Mouse (Mus musculus): ENCODE results near the gene Per3.
"Not testable (repeated sequence)": the region's sequence is repeated elsewhere in the genome, so short reads cannot be mapped to it uniquely, and the experiment has no call there.

Per3 gene

DNA sequence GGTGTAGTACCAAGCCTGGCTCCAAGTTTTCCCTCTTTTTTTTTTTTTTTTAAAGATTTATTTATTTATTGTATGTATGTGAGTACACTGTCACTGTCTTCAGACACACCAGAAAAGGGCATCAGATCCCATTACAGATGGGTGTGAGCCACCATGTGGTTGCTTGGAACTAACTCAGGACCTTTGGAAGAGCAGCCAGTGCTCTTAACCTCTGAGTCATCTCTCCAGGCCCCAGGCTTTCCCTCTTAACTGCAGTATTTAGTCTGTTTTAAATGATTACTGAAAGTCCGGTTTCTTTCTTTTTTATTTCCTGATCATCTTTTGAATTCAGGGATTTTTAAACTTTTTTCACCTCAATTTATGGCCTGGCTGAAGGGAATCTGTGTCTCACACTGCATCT lies 27.1 kb downstream of the Per3 start:
- not testable (repeated sequence) for DNase-seq

DNA sequence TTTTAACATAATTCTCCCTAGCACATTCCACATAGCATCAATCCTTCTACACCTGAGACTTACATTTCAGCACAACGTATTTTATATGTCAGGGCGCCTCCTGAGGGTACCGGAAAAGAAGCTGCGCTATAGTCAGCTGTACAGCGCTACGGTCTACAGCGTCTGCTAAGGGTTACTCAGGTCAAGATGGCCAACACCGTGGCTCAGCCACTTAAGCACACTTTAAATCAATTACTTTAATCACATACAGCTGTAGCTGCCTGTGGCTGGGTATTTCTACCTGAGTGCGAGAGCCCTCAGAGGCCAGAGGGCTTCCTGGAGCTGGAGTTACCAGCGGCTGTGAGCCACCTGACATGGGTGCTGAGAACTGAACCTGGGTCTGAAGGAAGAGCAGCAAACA lies 28.5 kb downstream of the Per3 start:
- DNase-seq, result no peak

DNA sequence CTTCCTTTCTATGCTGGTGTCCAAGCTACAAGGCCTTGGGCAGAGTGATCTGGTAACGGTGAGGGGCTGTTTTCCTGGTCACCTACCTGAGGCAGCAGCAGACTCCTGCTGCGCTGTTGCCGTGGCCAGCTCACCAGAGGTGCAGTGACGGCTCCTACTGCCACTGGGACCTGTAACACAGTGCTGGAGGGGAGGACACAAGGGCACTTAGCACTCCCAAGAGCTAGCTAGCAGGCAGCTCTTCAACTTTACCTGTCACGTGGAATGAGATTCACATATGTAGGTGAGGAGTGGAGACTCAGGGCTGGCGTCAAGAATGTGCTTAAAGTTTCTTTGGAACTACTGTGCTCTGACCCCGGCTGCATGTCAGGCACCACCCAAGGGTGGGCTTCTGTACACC lies 34.1 kb downstream of the Per3 start:
- no peak for DNase-seq

DNA sequence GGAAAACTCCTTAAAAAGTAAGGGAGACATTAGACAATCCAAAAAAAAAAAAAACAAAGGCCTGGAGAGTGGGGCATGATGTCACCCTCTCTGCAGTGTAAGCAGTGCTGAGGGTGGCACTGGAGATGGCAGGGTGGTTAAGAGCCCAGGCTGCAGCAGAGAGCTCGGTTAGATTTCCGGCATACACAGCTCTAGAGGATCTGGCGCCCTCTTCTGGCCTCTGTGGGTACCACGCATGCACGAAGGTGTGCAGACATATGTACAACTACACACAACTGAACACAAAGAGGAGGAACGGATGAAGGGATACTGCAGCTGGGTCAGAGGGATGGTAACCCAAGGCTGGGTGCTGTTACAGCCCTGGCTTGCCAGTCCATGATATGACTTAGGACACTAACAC lies 37.5 kb downstream of the Per3 start:
- peak; percentile 17 to 30 for DNase-seq

DNA sequence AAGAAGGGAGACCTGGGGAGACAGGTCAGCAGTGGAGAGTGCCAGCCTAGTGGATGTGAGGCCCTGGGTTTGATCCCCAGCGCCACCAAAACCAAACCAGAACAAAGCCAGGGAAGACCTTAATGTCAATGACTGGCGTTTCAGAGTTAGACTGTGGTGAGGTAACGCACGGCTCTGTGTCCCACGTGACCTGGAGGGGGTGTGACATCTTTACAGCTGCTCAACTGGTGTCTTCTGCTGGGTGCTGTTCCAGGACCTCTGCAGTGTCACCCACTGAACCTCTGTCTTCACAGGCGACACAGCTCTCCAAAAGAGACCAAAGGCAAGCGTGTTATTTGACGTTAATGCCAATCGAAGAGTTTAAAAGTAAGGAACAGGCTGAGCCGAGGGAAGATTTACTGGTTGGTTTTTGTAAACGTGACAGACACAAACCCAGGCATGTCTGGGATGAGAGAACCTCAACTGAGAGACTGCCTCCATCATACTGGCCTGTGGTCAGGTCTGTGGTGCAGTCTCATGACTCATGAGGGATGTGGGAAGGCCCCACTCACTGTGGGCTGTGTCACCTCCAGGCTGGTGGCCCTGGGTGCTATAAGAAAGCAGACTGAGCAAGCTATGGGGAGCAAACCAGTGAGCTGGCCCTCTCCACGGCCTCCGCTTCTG lies 38.7 kb downstream of the Per3 start:
- DNase-seq, result no peak

DNA sequence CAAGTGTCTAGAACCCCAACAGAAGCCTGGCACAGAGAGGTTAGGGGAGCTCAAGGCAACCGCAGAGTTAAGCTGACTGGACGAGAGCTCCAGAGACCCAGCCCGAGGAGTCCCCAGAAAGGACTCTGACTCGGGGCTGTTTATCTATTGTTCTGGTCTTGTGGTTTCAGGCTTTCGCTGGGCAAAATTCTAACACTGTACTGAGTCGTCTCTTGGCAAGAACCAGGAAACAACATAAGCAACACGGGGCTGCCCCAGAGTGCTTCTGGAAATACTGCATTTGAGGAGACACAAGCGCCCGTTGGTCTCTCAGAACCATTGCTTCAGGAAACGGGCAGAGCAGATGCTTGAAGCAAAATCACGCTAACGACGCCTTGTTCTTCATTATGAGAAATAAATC lies 43.1 kb downstream of the Per3 start:
- DNase-seq, result no peak

DNA sequence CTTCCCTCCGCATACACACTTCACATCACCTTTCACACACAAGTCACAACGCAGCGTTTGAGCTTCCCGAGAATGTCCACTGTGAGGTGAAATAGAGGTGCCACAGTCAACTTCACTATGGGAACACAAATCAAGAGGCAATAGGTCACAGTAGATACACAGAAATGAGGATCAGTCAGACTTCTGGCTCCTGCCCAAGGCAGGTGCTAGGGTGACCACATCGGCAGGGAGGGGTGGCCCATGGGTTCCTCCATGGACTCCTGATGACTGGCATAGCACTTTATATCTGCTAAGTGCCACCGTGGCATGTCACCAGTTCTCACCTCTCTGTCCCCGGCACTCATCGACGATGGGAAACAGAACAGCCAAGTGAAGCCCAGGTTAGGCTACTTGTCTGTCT lies 45.8 kb downstream of the Per3 start:
- no peak for DNase-seq

DNA sequence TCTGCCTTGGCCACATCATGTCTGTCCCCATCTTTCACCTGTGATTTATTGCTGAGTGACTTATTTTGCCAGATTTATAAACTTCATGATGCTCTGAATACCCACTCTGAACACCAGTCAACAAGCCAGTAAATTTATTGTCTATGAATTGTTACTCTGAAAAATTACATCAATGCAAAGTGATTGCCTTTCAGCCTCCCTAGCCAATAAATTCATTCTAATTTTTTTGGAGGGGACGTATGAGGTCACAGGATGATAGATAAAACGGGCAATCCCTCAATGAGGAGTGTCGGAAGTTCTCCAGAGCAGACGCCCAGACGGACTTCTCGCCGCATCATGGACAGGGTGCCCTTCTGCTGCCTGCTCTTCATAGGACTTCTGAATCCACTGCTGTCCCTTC lies 47.7 kb downstream of the Per3 start, which contains the start of gene Uts2:
Uts2 (plus strand) TSS at position 301 of the 400 bp plus-strand sequence.
- DNase-seq, result no peak

DNA sequence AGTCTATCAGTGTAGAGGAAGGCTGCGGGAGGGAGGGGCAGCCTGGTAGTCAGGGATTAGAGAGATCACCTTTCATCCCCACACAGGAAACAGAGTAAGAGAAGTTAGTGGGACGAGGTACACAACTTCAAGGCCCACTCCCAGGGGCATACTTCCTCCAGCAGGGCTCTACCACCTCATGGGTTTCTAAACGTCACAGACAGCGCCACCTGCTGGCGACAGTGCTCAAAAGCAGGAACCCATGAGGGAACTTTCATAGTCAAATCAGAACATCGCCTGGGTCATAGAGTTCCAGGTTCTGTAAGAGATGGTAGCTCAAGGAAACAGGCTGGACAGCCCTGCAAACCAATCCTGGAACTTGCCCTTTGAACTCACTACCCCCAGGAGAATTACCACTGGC lies 54.3 kb downstream of the Per3 start:
- DNase-seq, result no peak

DNA sequence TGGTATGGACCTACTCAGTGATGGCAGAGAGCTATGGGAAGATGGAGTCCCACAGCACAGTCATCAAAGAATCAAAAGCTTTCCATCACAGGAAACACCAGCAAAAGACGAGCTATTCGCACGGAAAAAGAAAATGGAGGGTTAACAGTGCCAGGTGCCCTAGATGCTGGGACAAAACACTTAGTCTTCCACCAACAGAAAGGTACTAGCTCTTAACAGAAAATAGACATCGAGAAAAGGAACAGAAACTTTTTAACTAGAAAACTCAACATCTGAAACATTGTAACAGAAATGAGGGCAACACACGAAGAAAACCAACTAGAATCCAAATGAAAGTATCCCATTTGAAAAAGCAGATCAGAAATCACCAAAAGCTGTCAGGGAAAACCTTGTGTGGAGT lies 64.3 kb downstream of the Per3 start:
- no peak for DNase-seq

DNA sequence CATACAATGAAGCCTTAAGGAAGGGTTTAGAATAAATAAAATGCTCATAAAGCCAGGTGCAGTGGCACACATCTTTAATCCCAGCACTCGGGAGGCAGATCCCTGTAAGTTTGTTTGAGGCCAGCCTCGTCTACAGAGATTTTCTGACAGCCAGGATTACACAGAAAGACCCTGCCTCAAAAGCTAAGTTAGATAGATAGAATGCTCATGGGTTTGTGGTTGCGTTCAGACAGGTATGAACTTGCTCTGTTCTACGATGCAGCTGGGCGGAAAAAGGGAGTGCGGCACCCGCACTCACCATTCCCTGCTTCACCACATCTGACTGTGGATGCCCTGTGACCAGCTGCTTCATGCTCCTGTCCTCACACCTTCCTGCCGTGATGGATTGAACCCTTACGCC lies 65.0 kb downstream of the Per3 start:
- no peak for DNase-seq

DNA sequence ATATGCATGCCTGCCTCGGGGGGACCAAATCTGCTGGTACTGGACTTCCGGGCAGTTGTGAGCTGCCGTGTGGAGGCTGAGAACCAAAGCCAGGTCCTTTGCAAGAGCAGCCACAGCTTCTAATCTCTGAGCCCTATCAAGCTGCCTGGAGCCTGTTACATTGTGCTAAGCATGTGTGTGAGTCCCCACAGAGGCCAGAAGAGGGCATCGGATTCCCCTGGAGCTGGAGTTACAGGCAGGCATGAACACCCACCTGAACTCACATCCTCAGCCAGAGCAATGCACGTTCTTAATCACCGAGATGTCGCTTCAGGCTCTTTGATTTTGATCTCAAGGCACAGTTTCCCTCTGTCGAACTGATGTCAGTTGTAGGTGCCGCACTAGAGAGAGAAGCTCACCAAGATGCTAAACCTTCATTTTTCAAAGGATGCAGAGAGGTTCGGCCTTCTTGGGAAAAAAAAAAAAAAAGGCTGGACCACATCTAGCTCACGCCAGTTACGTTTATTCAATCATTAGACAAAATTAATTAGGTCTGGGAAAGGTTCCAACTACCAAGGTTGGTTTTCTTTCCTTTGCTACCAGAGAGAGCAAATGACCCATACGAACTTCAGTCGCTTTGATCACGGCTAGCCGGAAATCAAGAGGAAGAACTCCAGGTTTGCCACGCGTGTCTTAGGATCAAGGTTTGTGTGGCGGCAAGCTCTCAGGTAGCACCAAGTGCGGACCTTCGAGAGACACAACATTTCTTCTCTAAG lies 66.1 kb downstream of the Per3 start:
- no peak for DNase-seq

DNA sequence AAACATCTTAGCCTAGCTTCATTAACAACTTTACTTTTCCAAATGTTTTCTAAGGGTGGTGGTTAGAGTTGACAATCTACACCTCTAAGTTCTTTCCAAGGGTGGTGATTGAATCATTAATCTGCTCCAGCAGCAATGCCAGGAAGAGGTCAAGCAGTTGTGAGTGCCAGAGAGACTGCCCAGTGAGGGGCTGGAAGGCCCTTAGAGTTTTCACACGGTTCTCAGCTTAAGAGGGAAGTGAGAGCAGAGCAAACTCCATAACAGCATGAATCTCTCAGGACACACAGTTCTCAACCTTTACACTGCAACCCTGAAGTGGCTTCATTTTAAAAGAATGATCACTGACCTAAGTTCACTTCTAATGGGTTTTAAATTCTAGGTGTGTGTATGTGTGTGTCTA lies 69.3 kb downstream of the Per3 start:
- DNase-seq, result no peak

DNA sequence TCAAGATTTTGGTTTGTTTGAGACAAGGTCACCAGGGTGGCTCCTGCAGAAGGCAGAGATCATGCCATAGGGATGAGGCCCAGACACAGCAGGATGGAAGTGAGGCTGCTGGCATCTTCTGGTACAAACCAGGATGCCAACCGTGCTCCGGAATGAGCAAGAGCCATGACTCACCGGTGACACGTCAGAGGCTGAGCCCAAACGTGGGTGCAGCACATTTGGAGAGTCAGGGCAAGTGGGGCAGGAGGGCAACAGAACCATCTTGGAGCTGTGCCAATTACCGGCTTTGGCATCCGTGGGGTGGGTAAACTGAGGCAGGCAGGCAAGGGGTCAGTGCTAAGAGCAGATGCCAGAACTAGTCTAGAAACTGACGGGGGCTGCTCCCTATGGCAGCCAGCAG lies 71.2 kb downstream of the Per3 start:
- DNase-seq, result no peak

DNA sequence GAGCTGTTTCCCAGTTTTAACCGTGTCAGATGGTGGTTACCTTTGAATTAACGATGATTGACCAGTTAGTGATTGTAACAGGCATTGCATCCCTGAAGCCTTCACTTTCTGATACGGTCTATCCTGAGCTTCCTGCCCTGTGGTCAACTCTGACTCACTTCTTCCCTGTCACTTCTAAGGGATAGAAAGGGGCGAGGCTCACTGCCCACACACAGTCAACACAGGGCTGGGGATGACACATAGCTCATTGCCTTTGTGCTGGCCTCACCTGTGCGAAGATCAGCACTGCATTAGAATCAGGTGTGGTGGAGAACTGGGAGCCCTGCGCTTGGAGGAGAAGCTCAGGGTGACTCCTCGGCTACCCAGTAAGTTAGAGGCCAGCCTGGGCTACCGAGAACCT lies 75.5 kb downstream of the Per3 start:
- DNase-seq, result no peak

DNA sequence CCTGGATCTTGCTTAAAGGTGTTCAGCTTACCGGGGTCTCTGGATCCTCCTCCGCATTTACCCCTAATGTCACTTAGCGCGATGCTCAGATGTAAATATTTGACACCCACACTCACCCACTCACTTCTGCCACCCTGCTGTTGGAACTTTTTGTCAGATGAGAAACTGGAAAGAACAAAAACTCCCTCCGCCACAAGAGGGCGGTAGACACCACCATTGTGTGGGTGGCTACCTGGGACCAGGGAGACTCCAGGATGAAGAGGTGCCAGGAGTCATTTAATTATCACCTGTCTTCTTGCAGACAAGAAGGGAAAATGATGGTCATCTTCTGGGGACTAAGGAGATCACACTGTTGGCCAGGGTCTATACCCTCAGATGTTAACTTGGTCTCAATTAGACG lies 77.9 kb downstream of the Per3 start:
- DNase-seq, result peak; percentile 64 to 68

DNA sequence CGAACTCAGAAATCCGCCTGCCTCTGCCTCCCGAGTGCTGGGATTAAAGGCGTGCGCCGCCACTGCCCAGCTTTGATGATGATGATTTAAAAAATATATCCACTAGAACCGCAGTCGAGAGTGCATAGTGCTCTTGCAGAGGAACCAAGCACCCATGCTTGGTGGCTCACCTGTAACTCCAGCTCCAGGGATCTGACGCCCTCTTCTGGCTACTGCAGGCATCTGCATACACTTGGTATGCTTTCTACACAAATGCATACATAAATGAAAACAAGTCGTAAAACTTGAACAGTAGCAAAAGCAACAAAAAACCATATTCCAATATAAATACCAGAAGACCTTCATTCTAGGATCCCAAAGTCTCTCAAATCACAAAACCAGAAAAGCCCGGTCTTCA lies 78.9 kb downstream of the Per3 start:
- DNase-seq, result no peak

DNA sequence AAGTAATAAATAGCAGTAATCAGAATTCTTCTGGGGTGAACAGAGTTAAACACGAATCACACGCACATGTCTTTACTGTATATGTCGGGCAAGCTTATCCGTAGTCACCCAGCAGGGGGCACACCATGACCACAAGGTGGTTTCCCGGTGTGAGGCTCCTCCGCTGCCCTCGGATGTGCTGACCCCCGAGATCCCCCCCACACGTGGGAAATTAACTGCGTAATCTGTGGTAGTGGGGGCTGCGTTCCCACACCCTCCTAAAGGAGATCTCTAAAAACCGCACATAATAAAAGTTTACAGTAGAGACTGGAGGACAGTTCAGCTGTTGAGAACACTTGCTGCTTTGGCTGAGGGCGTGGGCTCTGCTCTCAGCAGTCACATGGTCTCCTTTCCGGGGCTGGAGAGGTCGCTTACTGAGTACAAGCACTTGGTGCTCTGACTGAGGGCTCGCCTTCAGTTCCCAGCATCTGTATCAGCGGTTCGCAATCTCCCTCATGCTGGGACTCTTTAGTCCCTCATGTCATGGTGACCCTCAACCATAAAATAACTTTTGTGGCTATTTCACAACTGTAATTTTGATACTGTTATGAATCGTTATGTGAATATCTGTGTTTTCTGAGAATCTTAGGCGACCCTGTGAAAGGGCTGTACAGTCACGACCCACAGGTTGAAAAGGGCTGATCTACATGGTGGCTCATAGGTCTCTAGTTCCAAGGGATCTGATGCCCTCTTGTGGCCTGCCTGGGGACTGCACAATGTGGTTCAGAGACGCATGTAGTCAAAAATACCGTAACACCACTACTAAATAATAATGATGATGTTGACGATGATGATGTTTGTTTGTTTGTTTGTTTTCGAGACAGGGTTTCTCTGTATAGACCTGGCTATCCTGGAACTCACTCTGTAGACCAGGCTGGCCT lies 79.6 kb downstream of the Per3 start:
- peak; percentile 84 to 89 for DNase-seq

DNA sequence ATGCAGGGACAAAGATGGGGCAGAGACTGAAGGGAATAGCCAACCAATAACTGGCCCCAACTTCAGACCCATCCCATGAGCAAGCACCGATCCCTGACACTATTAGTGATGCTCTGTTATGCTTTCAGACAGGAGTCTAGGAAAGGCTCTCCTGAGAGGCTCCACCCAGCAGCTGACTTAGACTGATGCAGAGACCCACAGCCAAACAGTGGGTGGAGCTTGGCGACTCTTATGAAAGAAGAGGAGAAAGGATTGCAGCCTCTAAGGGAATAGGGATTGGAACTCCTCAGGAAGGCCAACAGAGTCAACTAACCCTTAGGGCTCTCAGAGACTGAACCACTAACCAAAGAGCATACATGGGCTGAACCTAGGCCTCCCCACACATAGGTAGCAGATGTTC lies 80.8 kb downstream of the Per3 start:
- DNase-seq, result no peak

DNA sequence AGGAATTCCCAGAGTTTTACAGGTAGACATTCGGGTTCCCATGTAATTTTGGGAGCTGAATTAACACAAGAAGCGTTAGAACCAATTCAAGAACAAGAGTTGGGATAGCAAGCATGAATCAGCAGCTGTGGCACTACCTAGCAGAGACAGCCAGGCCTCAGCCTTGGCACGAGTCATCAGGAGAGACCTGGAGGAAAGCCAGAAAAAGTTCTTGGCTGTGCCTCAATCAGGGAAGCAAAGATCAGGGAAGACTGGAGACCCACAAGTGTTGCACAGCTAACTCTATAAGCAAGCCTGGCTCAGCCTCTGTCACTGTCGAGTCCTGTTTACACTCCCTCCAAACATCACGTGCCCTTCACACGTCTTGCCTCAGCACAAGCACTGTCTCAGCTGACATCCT lies 82.2 kb downstream of the Per3 start:
- no peak for DNase-seq

DNA sequence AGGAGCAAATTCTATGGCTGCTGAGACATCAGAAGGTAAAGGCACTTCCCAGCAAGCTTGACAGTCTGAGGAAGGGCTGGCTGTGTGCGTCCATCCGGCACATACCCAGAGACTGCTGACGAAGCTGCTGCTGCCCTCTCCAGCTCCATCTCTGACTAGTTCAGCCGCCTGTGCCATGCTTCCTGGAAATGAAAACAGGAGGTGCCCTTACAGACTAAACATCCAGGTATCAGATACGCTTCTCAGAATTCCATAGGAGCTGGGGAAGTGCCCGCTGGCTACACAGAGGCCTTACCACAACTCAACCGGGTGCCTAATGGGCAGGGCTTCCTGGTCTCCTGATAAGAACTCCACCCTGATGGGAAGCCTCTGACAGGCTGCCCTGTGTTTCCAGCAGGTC lies 85.9 kb downstream of the Per3 start:
- no peak for DNase-seq

DNA sequence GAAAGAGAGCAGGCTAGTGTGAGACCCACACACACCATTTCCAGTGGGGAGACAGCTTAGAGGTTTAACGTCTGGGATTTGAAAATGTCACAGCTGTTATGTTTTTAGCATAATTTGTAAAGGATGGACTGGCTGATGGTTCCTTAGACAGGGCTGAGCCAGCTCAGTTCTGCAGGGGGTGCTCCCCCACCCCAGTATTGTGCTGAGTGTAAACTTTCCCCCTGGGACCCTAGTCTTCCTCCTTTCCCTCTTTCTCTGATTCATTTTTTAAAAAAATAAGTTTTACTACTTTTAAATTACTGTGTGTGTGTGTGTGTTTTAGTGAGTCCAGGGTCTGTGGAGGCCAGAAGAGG lies 87.4 kb downstream of the Per3 start:
- DNase-seq, result no peak

DNA sequence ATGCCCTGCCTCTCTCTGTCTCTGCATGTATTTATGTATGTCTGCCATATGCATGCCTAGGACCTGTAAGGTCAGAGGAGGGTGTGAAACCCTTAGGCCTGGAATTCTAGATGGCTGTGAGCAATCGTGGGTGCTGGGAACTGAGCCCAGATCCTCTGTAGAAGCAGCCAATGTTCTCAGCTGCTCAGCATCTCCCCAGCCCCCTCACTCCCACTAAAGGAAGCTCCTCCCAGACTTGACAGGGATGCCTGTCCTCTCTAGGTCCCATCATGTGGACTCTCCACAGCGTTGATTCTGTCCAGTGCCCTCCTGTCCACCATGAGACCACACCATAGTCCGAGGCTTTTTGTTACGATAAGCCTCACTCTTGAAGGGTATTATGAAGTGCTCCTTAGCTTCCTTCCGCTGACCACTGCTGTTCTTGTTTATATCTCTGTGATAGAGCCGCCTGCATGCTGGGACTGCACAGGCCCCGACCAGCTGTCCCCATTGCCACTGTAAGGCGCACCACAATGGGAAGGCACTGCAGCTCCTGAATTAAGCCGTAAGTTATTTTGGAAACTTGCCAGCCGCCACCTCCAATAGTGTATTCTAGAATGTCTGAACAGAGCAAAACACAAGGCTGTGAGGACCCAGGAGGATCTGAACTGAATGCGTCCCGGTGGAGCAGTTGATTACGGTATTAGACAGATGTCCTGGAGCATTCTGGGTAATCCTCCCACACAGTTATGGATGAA lies 87.9 kb downstream of the Per3 start:
- DNase-seq, result no peak
